Mouse (Mus musculus) intestine, embryonic 16.5 days (tissue): ENCODE results near the gene Epb41. TPM values are rescaled to one million over a fixed set of nuclear protein-coding genes. Genes with fewer than 3 reads are reported as not detected.

Source experiments
- ATAC-seq: fragments of 200-750 bp; cut with Nextera tagmentation; 2 replicates; pipeline ENCODE4 v1.8.0; 2017; ENCODE audit warnings: moderate TSS enrichment, moderate library complexity
- H3K27ac ChIP-seq: fragments of 300-500 bp; sonication (generic); 2 replicates; pipeline ENCODE4 v1.5.1; 2014; ENCODE audit warnings: mild to moderate bottlenecking, low read length
- H3K27me3 ChIP-seq: fragments of 300-500 bp; sonication (generic); replicated peaks from 2 replicates; pipeline ENCODE4 v1.6.1; 2014; ENCODE audit warnings: low read length, control low read depth, mixed read lengths; ENCODE audit not compliant: control insufficient read depth, insufficient read depth
- H3K36me3 ChIP-seq: fragments of 300-500 bp; sonication (generic); 2 replicates; pipeline ENCODE4 v1.6.1; 2014; ENCODE audit warnings: low read length, control low read depth; ENCODE audit not compliant: control insufficient read depth, insufficient read depth
- H3K4me1 ChIP-seq: fragments of 300-500 bp; sonication (generic); 2 replicates; pipeline ENCODE4 v1.6.1; 2014; ENCODE audit warnings: low read length, control low read depth, mixed read lengths; ENCODE audit not compliant: control insufficient read depth, insufficient read depth
- H3K4me2 ChIP-seq: fragments of 300-500 bp; sonication (generic); 2 replicates; pipeline ENCODE4 v1.6.1; 2014; ENCODE audit warnings: low read depth, low read length, control low read depth
- H3K4me3 ChIP-seq: fragments of 300-500 bp; sonication (generic); 2 replicates; pipeline ENCODE4 v1.5.1; 2014; ENCODE audit warnings: mild to moderate bottlenecking, low read length
- H3K9ac ChIP-seq: fragments of 300-500 bp; sonication (generic); 2 replicates; pipeline ENCODE4 v1.6.1; 2014; ENCODE audit warnings: low read depth, low read length
- H3K9me3 ChIP-seq: fragments of 300-500 bp; sonication (generic); 2 replicates; pipeline ENCODE4 v1.6.1; 2016; ENCODE audit warnings: low read length, control low read depth; ENCODE audit not compliant: control insufficient read depth
- WGBS: fragments of 180-500 bp; shearing (Covaris S2); extraction: QIAGEN DNeasy Blood & Tissue Kit; methylation state at CpG from one replicate; pipeline ENCODE4 v1.1.7; 2014; 5-methylcytosine and 5-hydroxymethylcytosine counted together
- microRNA-seq: library from miRNA; unstranded; fragments of <30 nt; microRNA quantifications from one replicate; pipeline ENCODE4, GENCODE M21; 2016
- polyA plus RNA-seq: library from polyadenylated mRNA; unstranded; fragments of >200 nt; fragmentation: Nextera tagmentation; extraction: Ambion mirVana; gene quantifications from 2 replicates; pipeline ENCODE4 v1.2.1, GENCODE M21; 2015

The Epb41 gene
- polyA plus RNA-seq, 1 experiment from 2014 or later = 41.5 TPM

DNA sequence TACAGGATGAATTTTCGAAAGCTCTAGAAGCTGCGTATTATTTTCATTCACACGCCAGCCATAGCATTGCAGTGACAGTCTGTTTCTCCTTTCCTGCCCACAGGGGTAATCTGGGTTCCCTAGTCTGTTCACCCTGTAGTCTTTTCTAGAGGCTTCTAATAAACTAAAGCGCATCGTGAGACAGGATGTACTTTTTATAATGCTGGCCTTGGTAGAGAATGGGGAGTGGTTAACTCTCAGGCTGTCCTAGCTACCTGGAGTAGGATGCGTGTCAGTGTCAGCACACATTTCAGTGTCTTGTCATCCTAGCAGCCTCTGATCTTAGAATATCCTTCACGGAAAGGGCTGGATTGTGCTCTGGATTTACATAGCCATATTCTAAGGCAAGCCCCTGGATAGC, 193.8 kb downstream of the Epb41 start:
- ATAC-seq = no peak
- no peaks in the 10 kb centered on the region for H3K27me3 ChIP-seq
- H3K36me3 ChIP-seq = peaks cover 4% of the 10 kb centered on the region
- no peaks in the 10 kb centered on the region for H3K9me3 ChIP-seq
- H3K4me3 ChIP-seq = no peak overlapping the region
- peaks cover 34% of the 10 kb centered on the region for H3K4me1 ChIP-seq
- WGBS = 77% methylated on average over 7 of the region's 7 CpGs
- no peak overlapping the region for H3K27ac ChIP-seq
- no peak overlapping the region for H3K4me2 ChIP-seq
- H3K9ac ChIP-seq = no peak overlapping the region

DNA sequence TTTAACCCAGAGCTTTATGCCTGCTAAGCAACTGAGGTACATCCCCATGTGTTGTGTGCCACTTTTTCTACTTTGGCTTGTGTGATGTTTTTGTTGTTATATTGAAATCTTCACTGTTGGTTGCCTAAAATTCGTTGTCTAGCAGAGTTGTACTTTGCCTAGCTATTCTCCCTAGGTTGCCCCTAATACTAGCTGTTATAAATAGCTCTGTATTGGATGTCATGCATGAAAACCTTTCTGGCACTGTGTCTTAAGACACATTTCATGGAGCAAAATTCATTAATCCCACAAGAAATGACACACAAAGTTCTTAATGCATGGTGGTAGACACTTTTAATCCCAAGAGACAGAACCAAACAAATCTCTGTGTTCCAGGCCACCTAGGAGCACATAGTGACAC, 195.4 kb downstream of the Epb41 start:
- WGBS = 77% methylated on average over 1 of the region's 1 CpGs

GRCm38 (mm10) chr4:131876836-131877235, 198.3 kb downstream of the Epb41 start:
- Histone ChIP-seq H3K4me2 (no peak overlapping the region), H3K4me3 (no peak overlapping the region), H3K27ac (no peak overlapping the region), H3K4me1 (peaks cover 38% of the 10 kb centered on the region), H3K27me3 (no peaks in the 10 kb centered on the region), H3K9ac (no peak overlapping the region), H3K36me3 (no peaks in the 10 kb centered on the region), H3K9me3 (no peaks in the 10 kb centered on the region)
- no peak for ATAC-seq
- WGBS = 54% methylated on average over 2 of the region's 2 CpGs

More for the DNA sequence above, 195.4 kb downstream of the Epb41 start:
- no peaks in the 10 kb centered on the region for H3K9me3 ChIP-seq
- no peak overlapping the region for H3K4me2 ChIP-seq
- no peaks in the 10 kb centered on the region for H3K27me3 ChIP-seq
- peaks cover 47% of the 10 kb centered on the region for H3K4me1 ChIP-seq
- H3K36me3 ChIP-seq = no peaks in the 10 kb centered on the region
- H3K4me3 ChIP-seq = no peak overlapping the region
- no peak for ATAC-seq
- H3K27ac ChIP-seq = no peak overlapping the region
- no peak overlapping the region for H3K9ac ChIP-seq

GRCm38 (mm10) chr4:131875242-131875641, 199.9 kb downstream of the Epb41 start:
- Histone ChIP-seq H3K27ac (no peak overlapping the region), H3K4me1 (peaks cover 30% of the 10 kb centered on the region), H3K9me3 (no peaks in the 10 kb centered on the region), H3K27me3 (no peaks in the 10 kb centered on the region), H3K4me3 (peak overlapping the region; percentile 99), H3K36me3 (no peaks in the 10 kb centered on the region), H3K9ac (peak overlapping the region; percentile 100), H3K4me2 (peak overlapping the region; percentile 88)
- ATAC-seq = no peak
- WGBS = 38% methylated on average over 3 of the region's 3 CpGs

DNA sequence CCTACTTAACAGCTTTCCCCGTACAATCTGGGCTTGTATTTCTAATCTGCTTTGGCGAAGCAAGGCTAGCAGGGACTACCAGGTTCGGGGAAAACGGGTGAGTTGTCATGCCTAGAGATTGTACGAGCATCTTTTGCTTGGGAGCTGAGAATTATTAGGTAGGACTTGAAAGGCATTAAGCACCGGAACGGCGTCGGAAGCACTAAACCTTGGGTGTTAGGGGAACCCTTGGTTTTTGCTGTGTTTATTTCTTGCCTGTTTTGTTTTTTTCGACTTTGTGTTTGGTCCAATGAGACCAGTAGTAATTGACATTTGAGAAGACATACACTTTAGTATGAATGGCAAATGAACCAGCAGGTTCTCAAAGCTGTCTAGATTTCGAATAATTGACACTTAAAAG, 200.6 kb downstream of the Epb41 start:
- Histone ChIP-seq H3K36me3 (no peaks in the 10 kb centered on the region), H3K27me3 (no peaks in the 10 kb centered on the region), H3K27ac (peak overlapping the region; percentile 100), H3K9me3 (no peaks in the 10 kb centered on the region), H3K9ac (peak overlapping the region; percentile 100), H3K4me1 (peaks cover 30% of the 10 kb centered on the region), H3K4me3 (peak overlapping the region; percentile 99), H3K4me2 (peak overlapping the region; percentile 88)
- WGBS = 3% methylated on average over 11 of the region's 11 CpGs
- no peak for ATAC-seq

- Histone ChIP-seq H3K9me3 (no peaks in the 10 kb centered on the region), H3K27me3 (no peaks in the 10 kb centered on the region), H3K4me3 (peak overlapping the region; percentile 99), H3K4me1 (peaks cover 28% of the 10 kb centered on the region), H3K9ac (peak overlapping the region; percentile 100), H3K27ac (peak overlapping the region; percentile 100), H3K4me2 (peak overlapping the region; percentile 88), H3K36me3 (no peaks in the 10 kb centered on the region)
- no peak for ATAC-seq
- WGBS = under 1% methylated on average over 20 of the region's 20 CpGs
Measured at GRCm38 (mm10) chr4:131874169-131874536, 201.0 kb downstream of the Epb41 start.

Small RNA genes within 50 kb of the gene (microRNA-seq; reads per million reads assigned to microRNA genes)
- not detected for gene Gm27445

Other genes with a start within 250 kb of the Epb41 start
- gene Ptpru, start 237.0 kb downstream of the Epb41 start, polyA plus RNA-seq = 4.7 and 4.8 TPM in 2 replicates
- gene Mecr, start 231.9 kb downstream of the Epb41 start, polyA plus RNA-seq = 81.6 and 86.6 TPM in 2 replicates
- 68.6 and 75.2 TPM in 2 replicates for gene Srsf4, start 201.7 kb downstream of the Epb41 start, polyA plus RNA-seq
- gene Tmem200b, start 153.6 kb downstream of the Epb41 start, polyA plus RNA-seq = 0.18 and 0.20 TPM in 2 replicates
- not detected in 2 replicates for gene Gm10300, start 624 bp downstream of the Epb41 start, polyA plus RNA-seq
- 0.22 and 0.26 TPM in 2 replicates for gene Oprd1, start 69.2 kb upstream of the Epb41 start, polyA plus RNA-seq
- 62.4 and 73.7 TPM in 2 replicates for gene Ythdf2, start 137.0 kb upstream of the Epb41 start, polyA plus RNA-seq
- 25.9 and 30.2 TPM in 2 replicates for gene Gmeb1, start 186.3 kb upstream of the Epb41 start, polyA plus RNA-seq
- 39.8 and 41.1 TPM in 2 replicates for gene Taf12, start 199.1 kb upstream of the Epb41 start, polyA plus RNA-seq
- 5.3 and 7.8 TPM in 2 replicates for gene Rab42, start 228.1 kb upstream of the Epb41 start, polyA plus RNA-seq